Mouse (Mus musculus): ENCODE results near the gene Jazf1.

- no peak for TF ChIP-seq CTCF (conservative IDR thresholded peaks at IDR 0.05; ENCODE audit: low read length)
- TF ChIP-seq POU5F1 (IDR thresholded peaks at IDR 0.05; ENCODE audit: borderline replicate concordance, low read length): no peak
Observed at GRCm38 (mm10) chr6:53066978-53067377, 1.5 kb downstream of the Jazf1 start.
